Mouse (Mus musculus) pancreas, adult 10 weeks (tissue): ENCODE data around the gene Cib4. TPM values are rescaled to one million over a fixed set of nuclear protein-coding genes. Genes with fewer than 3 reads are reported as not detected.

ENCODE experiments used
- polyA plus RNA-seq: library from polyadenylated mRNA; stranded (reverse); fragments of 350-450 nt; fragmentation: Illumina TruSeq; extraction: RNeasy Lipid Tissue Mini Kit (QIAGEN cat#74804); gene quantifications from one replicate; pipeline ENCODE4 v1.2.3, GENCODE M21; 2015; ENCODE audit warnings: low read depth, low replicate concordance; ENCODE audit not compliant: insufficient read depth

The Cib4 gene
- polyA plus RNA-seq = not detected

DNA sequence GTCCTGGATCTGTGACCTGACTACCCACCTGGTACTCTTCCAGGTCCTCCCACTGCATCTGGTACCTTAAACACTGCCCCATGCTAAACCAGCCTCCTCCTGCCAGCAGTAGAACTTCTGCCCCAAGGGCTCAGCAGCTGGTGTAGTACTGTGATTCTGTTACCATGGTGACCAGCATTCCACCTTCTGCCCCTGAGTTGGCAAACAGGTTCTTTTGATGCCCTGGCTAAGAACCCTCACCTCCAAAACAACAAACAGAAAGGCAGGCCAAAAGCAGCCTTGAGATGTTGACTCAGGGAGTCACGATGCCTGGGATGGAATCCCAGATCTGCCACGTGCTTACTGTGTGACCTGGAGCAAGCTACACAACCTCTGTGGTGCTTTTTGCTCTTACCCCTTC lies at the start of gene Cib4:
Gene Cib4, minus strand, starts transcription at position 139 of the 400 bp plus-strand sequence.

DNA sequence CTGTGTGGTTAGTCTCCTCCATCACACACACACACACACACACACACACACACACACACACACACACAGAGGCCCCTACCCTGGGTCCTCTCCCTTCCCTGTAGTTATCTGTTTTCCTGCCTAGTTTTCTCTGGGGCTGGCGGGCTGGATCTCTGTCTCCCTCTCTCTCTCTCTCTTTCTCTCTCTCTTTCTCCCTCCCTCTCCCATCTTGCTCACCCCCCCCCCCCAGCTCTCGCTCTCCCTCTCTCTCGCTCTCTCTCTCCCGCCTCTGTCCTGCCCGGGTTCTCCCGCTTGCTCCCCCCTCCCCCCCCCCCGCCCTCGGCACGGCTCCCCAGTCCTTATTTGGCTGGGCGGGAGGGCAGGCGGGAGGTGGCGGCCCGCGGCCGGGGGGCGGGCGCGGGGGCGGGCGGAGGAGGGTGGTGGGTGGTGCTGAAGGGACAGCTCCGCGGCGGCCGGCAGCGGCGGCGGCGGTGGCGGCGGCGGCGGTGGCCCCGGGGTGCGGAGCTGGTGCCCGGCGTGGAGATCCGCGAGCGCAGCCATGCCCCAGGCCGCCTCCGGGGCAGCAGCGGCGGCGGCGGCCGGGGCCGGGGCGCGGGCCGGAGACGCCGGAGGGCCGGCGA lies 42.2 kb upstream of the Cib4 start, which contains the start of gene Kcnk3:
Gene Kcnk3, plus strand, starts transcription at position 490 of the 620 bp plus-strand sequence.

DNA sequence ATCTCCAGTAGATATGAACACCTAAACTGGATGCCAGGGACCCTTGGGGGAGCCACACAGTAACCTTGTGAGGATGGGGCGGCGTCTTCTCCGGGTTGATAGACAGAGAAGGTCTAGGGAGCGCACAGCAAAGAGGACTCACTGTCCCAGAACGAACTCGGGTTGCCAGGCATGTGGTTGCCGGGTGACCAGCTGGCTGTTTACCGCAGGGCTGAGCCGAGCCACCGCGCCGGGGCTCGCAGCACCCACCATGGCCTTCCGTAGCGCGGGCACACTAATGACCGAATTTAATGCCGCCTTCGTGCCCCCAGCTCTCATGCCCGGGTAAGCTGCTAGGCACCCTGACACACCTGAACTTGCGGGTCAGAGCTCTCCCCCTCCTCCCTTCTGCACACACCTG lies 79.8 kb downstream of the Cib4 start, which contains the start of gene 1700001C02Rik:
Gene 1700001C02Rik, plus strand, starts transcription at position 187 of the 400 bp plus-strand sequence.

DNA sequence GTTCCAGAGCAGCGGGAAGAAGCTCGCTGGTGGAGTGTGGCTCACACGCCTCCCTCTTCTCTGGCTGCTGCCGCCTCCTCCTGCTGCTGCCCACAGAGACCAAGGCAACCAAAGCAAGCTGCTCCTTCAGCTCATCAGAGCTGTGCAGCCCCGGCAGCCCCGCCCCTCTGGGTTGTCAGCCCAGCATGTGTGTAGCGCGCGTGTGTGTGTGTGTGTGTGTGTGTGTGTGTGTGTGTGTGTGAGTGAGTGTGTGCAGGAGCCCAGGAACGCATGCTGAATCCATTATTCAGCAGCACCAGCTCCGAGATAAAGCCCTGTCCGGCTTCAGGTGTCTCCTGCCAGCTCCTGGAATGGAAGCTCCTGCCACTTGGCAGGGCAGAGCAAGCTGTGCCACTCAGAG lies 83.8 kb downstream of the Cib4 start, which contains the start of gene Otof:
Gene Otof, minus strand, starts transcription at position 112 of the 400 bp plus-strand sequence.

Other genes with a start within 250 kb of the Cib4 start
- 0.17 TPM for gene Otof, start 83.9 kb downstream of the Cib4 start, polyA plus RNA-seq
- not detected for gene 1700001C02Rik, start 79.8 kb downstream of the Cib4 start, polyA plus RNA-seq
- 1.2 TPM for gene Kcnk3, start 42.3 kb upstream of the Cib4 start, polyA plus RNA-seq
- 4.7 TPM for gene Slc35f6, start 102.1 kb upstream of the Cib4 start, polyA plus RNA-seq
- 2.0 TPM for gene Cenpa, start 120.9 kb upstream of the Cib4 start, polyA plus RNA-seq
- 0.70 TPM for gene Dpysl5, start 165.7 kb upstream of the Cib4 start, polyA plus RNA-seq